Mouse (Mus musculus): ENCODE data around the gene Fam160a1. TPM values are rescaled to one million over a fixed set of nuclear protein-coding genes. Genes with fewer than 3 reads are reported as not detected.

Fam160a1 gene
- polyA plus RNA-seq (2016; fragmentation: Nextera tagmentation; extraction: Ambion mirVana) = 0.72 and 0.85 TPM in 2 replicates

DNA sequence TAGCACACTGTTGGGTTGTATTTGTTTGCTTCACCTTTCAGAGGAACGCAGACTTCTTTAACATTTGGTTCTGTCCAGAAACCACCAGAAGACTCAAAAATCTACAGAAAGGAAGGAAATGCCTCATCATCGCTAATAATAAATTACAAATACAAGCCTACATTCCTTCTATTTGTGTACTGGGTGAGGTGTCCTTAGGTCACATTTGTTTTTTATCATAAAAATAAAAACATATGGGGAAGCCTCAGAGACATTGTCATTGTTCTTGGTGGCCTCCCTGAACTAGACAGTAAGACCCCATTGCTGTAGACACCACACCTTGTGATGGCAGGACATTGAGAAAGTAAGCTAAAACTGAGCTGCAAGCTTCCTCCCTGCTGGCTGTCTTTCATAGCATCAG, at the start of gene Fam160a1:
Gene Fam160a1, minus strand, starts transcription at position 101 of the 400 bp plus-strand sequence.
- Histone ChIP-seq H3K27me3 (replicated peaks) (no peaks in the 10 kb centered on the region), H3K36me3 (no peaks in the 10 kb centered on the region), H3K4me3 (no peak within 1 kb of the TSS), H3K27ac (no peak within 1 kb of the TSS), H3K4me1 (no peaks in the 10 kb centered on the region), H3K9ac (no peak within 1 kb of the TSS), H3K4me2 (replicated peaks) (no peak within 1 kb of the TSS), H3K9me3 (no peaks in the 10 kb centered on the region)
- 93% methylated on average over 2 of the region's 2 CpGs for WGBS
- no peak for ATAC-seq (ENCODE audit: low FRiP score, low read depth)

DNA sequence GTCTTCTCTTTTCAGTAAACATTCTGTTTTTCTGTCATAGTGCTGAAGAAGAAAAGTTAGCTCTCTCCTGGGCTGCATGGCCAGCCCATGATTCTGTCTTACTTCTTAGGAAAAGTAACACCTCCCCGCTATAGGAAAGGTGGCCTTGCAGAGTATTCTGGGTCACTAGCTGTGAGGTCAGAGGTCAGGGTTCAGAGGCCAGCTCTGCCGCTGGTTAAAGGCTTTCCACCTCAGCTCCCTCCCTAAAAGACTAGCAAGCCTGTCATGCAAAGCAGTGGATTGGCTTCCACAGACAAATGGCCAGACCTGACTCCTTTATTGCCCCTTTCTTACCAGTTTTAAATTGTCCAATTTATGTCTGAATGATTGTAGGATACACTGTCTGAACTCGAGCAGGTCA, 46.9 kb upstream of the Fam160a1 start:
- Histone ChIP-seq H3K4me1 (no peaks in the 10 kb centered on the region), H3K4me2 (replicated peaks) (no peak overlapping the region), H3K27me3 (replicated peaks) (no peaks in the 10 kb centered on the region), H3K27ac (no peak overlapping the region), H3K9me3 (peaks cover 2% of the 10 kb centered on the region; the same call in 1 of the 2 replicates), H3K4me3 (no peak overlapping the region), H3K36me3 (no peaks in the 10 kb centered on the region), H3K9ac (no peak overlapping the region)
- ATAC-seq (ENCODE audit: low FRiP score, low read depth) = no peak
- whole genome bisulfite sequencing = 14% methylated on average over 3 of the region's 3 CpGs

DNA sequence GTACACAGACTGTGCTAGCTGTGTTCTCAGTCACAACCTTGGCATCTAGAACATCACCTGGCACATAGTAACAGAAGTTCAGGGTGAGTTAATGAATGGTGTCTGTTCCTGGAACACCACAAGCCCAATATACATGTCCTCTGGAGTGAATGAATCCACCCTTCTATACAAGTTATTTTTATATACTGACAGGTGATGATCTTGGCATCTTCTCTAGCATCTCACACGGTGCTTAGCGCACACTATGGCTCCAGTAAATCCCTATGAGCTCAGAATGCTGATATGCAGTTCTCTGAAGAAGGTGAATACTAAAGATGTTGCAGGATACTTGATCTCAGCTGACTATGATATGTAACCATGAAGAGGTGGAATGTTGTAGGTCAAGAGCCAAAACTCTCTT, 45.8 kb upstream of the Fam160a1 start:
- no peak overlapping the region for H3K9ac ChIP-seq
- H3K4me3 ChIP-seq = no peak overlapping the region
- no peak overlapping the region for H3K27ac ChIP-seq
- no peak overlapping the region for H3K4me2 ChIP-seq (replicated peaks)
- no peaks in the 10 kb centered on the region for H3K36me3 ChIP-seq
- H3K9me3 ChIP-seq = no peaks in the 10 kb centered on the region
- no peaks in the 10 kb centered on the region for H3K27me3 ChIP-seq (replicated peaks)
- WGBS = 96% methylated on average over 2 of the region's 2 CpGs
- H3K4me1 ChIP-seq = no peaks in the 10 kb centered on the region
- ATAC-seq (ENCODE audit: low FRiP score, low read depth) = no peak

DNA sequence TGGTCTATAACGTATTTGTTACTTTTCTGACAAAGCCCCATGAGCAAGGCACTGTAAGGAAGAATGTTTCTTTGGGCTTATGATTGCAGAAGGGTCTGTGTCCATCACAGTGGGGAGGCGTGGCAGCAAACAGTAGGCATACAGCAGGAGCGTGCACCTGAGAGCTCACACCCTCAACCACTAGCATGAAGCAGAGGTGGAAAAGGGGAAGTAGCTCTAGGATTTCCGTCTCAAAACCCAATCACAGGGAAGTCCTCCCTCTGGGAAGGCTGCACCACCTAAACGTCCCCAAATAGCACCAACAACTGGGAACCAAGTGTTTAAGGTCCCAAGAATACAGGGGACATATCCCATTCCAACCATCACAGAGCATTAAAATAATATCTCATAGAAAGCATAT, 43.9 kb upstream of the Fam160a1 start:
- Histone ChIP-seq H3K4me3 (no peak overlapping the region), H3K9ac (no peak overlapping the region), H3K36me3 (no peaks in the 10 kb centered on the region), H3K4me2 (replicated peaks) (no peak overlapping the region), H3K27ac (no peak overlapping the region), H3K27me3 (replicated peaks) (no peaks in the 10 kb centered on the region), H3K4me1 (no peaks in the 10 kb centered on the region), H3K9me3 (no peaks in the 10 kb centered on the region)
- 89% methylated on average over 5 of the region's 5 CpGs for WGBS
- no peak for ATAC-seq (ENCODE audit: low FRiP score, low read depth)

DNA sequence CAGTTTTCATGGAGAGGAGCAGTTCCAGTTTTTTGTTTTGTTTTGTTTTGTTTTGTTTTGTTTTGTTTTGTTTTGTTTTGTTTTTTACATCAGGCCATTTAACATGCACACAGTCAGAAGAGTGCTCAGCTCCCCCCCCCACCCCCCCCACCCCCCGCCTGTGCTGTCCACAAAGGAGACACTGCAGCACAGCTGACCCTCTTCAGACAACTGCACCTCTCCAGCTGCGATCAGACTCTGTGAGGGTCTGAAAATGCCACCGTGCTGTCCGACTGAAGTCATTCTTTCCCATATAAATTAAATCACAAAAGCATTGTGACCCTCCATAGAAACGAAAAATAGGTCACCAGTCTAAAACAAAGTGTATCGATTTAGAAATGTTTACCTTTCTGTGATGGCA, 42.2 kb upstream of the Fam160a1 start:
- Histone ChIP-seq H3K36me3 (no peaks in the 10 kb centered on the region), H3K4me2 (replicated peaks) (no peak overlapping the region), H3K4me1 (no peaks in the 10 kb centered on the region), H3K27me3 (replicated peaks) (no peaks in the 10 kb centered on the region), H3K27ac (no peak overlapping the region), H3K9me3 (no peaks in the 10 kb centered on the region), H3K4me3 (no peak overlapping the region), H3K9ac (no peak overlapping the region)
- ATAC-seq (ENCODE audit: low FRiP score, low read depth) = no peak
- WGBS = 48% methylated on average over 6 of the region's 6 CpGs

DNA sequence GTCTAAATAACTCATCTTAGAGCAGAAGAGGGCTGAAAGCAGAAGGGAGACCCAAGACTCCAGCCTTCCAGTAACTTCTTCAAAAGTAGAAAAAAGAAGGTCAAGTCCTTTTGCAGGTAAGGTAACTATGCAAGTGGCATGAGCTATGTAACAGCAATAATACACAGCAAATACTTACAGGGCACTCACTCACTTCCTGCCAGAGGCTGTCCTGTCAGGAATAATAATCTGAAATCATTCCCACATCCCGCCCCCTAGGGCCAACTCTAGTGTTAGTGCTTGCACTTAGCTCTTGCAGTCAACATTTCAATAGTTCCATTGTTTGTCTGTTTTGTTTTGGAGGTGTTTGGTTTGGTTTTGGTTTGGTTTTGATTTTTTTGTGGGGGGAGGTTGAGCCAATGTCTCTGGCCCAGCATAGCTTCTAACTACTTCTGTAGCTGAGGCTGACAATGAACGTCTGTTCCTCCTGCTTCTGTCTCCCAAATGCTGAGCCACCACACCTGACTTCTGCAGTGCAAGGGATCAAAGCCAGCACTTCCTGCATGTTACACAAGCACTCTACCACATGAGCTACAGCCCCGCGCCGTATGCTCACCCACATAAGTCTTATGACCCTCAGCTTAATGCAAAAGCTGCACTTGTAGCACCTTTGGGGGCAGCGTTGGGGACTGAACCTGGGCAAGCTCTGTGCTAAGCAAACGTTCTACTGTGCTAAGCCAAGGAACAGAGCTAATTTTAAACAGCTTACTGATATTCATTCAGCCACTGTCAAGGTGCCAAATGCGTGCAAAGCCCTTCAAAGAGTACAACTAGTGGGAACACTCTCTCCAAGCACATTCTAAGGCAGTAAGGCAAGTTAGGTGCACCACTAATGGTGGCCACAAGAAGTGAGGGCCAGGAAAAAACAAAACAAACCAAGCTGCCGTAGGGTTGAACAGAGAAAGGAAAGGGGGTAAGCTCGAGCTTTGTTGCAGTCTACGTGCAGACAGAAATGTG, 41.3 kb upstream of the Fam160a1 start:
- Histone ChIP-seq H3K36me3 (no peaks in the 10 kb centered on the region), H3K4me1 (no peaks in the 10 kb centered on the region), H3K27me3 (replicated peaks) (no peaks in the 10 kb centered on the region), H3K4me3 (no peak overlapping the region), H3K27ac (no peak overlapping the region), H3K9ac (no peak overlapping the region), H3K4me2 (replicated peaks) (no peak overlapping the region), H3K9me3 (no peaks in the 10 kb centered on the region)
- WGBS = 78% methylated on average over 11 of the region's 11 CpGs
- no peak for ATAC-seq (ENCODE audit: low FRiP score, low read depth)

DNA sequence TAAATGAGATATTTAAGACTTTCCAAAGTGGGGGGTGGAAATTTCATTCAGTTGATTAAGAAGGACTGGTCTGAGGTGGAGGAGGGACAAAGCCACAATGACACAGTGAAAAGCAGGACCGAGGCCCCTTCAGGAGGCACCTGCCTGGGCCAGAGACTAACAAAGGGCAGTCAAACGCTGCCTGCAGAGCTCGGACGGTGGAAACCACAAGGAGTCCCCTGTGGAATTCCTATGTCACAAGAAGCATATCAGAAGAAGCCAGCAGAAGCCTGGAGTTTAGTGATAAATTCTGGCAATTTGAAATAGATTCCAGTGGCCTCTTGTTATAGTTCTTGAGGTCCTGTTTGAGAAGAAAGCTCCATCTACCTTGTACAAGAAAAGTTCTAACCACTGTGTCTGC, 40.0 kb upstream of the Fam160a1 start:
- Histone ChIP-seq H3K9me3 (no peaks in the 10 kb centered on the region), H3K9ac (no peak overlapping the region), H3K27ac (no peak overlapping the region), H3K4me2 (replicated peaks) (no peak overlapping the region), H3K27me3 (replicated peaks) (no peaks in the 10 kb centered on the region), H3K36me3 (no peaks in the 10 kb centered on the region), H3K4me3 (no peak overlapping the region), H3K4me1 (no peaks in the 10 kb centered on the region)
- no peak for ATAC-seq (ENCODE audit: low FRiP score, low read depth)
- 20% methylated on average over 4 of the region's 4 CpGs for WGBS

DNA sequence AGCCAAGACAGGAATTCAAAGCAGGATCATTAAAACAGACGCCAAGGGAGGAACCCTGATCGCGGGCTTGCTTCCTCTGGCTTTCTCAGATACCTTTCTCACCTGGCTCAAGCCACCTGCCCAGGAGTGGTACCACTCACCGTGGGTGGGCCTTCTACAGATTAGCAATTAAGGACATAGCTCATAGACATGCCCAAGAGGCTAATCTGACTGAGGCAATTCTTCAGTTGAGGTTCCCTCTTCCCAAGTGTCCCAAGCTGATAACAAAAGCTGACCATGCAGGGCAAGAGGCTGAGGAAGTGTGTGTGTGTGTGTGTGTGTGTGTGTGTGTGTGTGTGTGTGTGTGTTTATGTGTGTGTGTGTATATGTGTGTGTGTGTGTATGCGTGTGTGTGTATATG, 38.9 kb upstream of the Fam160a1 start:
- Histone ChIP-seq H3K4me2 (replicated peaks) (no peak overlapping the region), H3K36me3 (no peaks in the 10 kb centered on the region), H3K27ac (no peak overlapping the region), H3K27me3 (replicated peaks) (no peaks in the 10 kb centered on the region), H3K4me3 (no peak overlapping the region), H3K9me3 (no peaks in the 10 kb centered on the region), H3K4me1 (no peaks in the 10 kb centered on the region), H3K9ac (no peak overlapping the region)
- 88% methylated on average over 5 of the region's 5 CpGs for WGBS
- no peak for ATAC-seq (ENCODE audit: low FRiP score, low read depth)

DNA sequence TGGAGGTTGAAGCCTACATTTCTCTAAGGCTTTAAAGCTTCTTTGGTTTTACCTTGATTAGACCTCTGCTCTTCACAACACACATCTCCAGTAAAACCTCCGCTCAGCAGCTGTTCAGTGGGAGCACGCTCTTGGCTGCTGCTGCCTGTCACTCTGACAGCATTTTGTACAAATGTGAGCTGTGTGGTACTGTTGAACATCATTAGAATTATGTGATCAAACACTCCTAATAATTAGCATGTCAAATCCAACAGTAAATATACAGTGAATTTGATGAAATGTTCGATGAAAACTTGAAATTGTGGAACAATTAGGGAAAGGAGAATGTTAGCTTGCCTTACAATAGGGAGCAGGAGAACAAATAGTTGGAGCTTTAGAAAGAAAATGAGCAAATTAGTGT, 38.0 kb upstream of the Fam160a1 start:
- H3K36me3 ChIP-seq = no peaks in the 10 kb centered on the region
- H3K4me1 ChIP-seq = no peaks in the 10 kb centered on the region
- H3K27me3 ChIP-seq (replicated peaks) = no peaks in the 10 kb centered on the region
- H3K9ac ChIP-seq = no peak overlapping the region
- H3K9me3 ChIP-seq = no peaks in the 10 kb centered on the region
- ATAC-seq (ENCODE audit: low FRiP score, low read depth) = no peak
- no peak overlapping the region for H3K27ac ChIP-seq
- 93% methylated on average over 3 of the region's 3 CpGs for WGBS
- H3K4me2 ChIP-seq (replicated peaks) = no peak overlapping the region
- no peak overlapping the region for H3K4me3 ChIP-seq

DNA sequence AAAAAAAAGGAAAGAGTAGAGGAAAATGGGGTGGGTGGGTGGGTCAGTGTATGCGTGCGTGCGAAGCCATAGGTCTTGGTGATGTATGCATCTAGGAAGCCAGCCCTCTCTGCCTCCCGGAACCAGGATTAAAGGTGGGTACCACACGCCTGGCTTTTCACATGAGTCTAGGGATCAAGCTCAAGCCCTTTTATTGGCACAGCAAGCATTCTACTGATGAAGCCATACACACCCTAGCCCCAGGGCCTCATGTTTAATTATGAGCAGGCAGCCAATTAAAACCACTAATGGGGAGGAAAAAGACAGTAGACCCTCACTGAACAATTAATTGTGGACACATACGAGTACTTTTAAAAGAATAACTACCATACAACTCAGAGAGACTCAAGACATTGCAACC, 37.1 kb upstream of the Fam160a1 start:
- Histone ChIP-seq H3K27me3 (replicated peaks) (no peaks in the 10 kb centered on the region), H3K27ac (no peak overlapping the region), H3K4me2 (replicated peaks) (no peak overlapping the region), H3K4me1 (no peaks in the 10 kb centered on the region), H3K36me3 (no peaks in the 10 kb centered on the region), H3K4me3 (no peak overlapping the region), H3K9me3 (no peaks in the 10 kb centered on the region), H3K9ac (no peak overlapping the region)
- WGBS = 85% methylated on average over 6 of the region's 6 CpGs
- ATAC-seq (ENCODE audit: low FRiP score, low read depth) = no peak

DNA sequence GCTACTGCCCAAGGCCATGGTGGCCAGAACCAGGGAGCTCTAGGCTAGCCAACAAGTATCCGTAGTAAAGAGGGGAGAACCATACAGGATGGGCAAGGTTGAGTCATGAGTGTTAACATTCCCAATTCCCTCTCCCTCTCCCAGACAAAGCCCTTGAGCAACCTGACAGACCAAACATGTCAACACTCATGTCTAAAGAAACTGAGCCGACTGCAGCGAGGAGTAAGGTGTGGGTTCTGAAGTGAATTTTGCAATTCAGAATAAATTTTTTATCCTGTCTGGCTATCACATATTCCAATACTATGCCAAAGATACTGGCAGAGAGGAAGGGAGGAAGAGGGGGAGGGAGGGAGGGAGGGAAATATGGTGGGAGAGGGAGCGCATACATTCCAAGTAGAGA, 36.6 kb upstream of the Fam160a1 start:
- Histone ChIP-seq H3K36me3 (no peaks in the 10 kb centered on the region), H3K9ac (no peak overlapping the region), H3K27ac (no peak overlapping the region), H3K4me1 (no peaks in the 10 kb centered on the region), H3K4me2 (replicated peaks) (no peak overlapping the region), H3K9me3 (no peaks in the 10 kb centered on the region), H3K4me3 (no peak overlapping the region), H3K27me3 (replicated peaks) (no peaks in the 10 kb centered on the region)
- ATAC-seq (ENCODE audit: low FRiP score, low read depth) = no peak
- WGBS = 92% methylated on average over 3 of the region's 4 CpGs

DNA sequence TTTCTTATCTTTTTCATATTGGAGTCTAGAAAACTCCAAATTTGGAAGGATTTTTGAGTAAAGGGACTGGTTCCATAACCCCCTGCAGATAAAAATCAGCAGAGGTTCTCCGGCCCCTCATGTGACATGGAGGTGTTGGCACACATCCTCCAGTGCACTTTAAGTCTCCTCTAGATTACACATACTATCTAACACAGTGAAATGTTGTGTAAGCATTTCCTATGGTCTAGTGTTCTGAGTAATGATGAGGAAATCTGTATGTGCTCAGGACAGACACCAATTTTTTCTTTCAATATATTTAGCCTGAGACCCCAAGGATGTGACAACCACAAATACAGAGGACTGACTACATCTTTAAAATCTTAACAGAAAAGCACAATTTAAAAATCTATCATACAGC, 33.0 kb upstream of the Fam160a1 start:
- no peak overlapping the region for H3K4me3 ChIP-seq
- no peaks in the 10 kb centered on the region for H3K27me3 ChIP-seq (replicated peaks)
- no peaks in the 10 kb centered on the region for H3K4me1 ChIP-seq
- no peak overlapping the region for H3K4me2 ChIP-seq (replicated peaks)
- WGBS = 85% methylated on average over 1 of the region's 1 CpGs
- no peak overlapping the region for H3K27ac ChIP-seq
- H3K9me3 ChIP-seq = no peaks in the 10 kb centered on the region
- no peak for ATAC-seq (ENCODE audit: low FRiP score, low read depth)
- no peaks in the 10 kb centered on the region for H3K36me3 ChIP-seq
- no peak overlapping the region for H3K9ac ChIP-seq

DNA sequence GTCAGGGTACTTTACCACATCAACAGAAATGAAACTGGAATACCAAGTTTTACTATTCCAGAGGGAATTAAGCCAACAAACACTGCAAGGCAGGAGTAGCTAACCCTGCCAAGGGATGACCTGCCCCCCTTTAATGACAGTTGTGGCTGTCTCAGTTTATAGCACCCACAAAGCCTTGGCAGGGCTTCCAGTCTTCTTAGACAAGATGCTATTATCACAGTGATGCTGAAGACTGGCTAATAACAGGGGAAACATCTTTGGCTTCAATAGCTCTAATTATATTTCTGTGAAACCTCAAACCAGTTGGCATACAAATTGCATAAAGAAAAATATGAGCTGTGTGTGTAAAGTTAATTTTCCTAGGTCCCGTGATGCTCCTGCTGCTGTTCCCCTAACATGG, 29.2 kb upstream of the Fam160a1 start:
- H3K9me3 ChIP-seq = no peaks in the 10 kb centered on the region
- no peak overlapping the region for H3K9ac ChIP-seq
- no peak overlapping the region for H3K4me3 ChIP-seq
- H3K36me3 ChIP-seq = no peaks in the 10 kb centered on the region
- 83% methylated on average over 1 of the region's 1 CpGs for WGBS
- H3K27me3 ChIP-seq (replicated peaks) = no peaks in the 10 kb centered on the region
- H3K4me2 ChIP-seq (replicated peaks) = no peak overlapping the region
- ATAC-seq (ENCODE audit: low FRiP score, low read depth) = no peak
- no peak overlapping the region for H3K27ac ChIP-seq
- H3K4me1 ChIP-seq = 0 out of 2 replicates have a peak, but pooled peaks cover 11% of the 10 kb centered on the region
